Mouse (Mus musculus): ENCODE data around the gene Gramd1b.

Gramd1b gene

GRCm38 (mm10) chr9:40430969-40431368, 100.2 kb downstream of the Gramd1b start:
- DNase-seq (ENCODE audit: inconsistent age in 2 of 2, low spot score in 1 of 2): no peak

GRCm38 (mm10) chr9:40427663-40428062, 103.5 kb downstream of the Gramd1b start:
- DNase-seq (ENCODE audit: inconsistent age in 2 of 2, low spot score in 1 of 2): peak in 1 of 2 experiments; percentile 50

GRCm38 (mm10) chr9:40426282-40426964, 104.8 kb downstream of the Gramd1b start:
- DNase-seq (ENCODE audit: inconsistent age in 2 of 2, low spot score in 1 of 2): no peak

- peak; percentile 65 to 83 for DNase-seq (ENCODE audit: inconsistent age in 2 of 2, low spot score in 1 of 2)
Measured at GRCm38 (mm10) chr9:40424874-40425273, 106.3 kb downstream of the Gramd1b start.

GRCm38 (mm10) chr9:40423427-40423867, 107.7 kb downstream of the Gramd1b start:
- no peak for DNase-seq (ENCODE audit: inconsistent age in 2 of 2, low spot score in 1 of 2)

GRCm38 (mm10) chr9:40422368-40423057, 108.7 kb downstream of the Gramd1b start:
- DNase-seq (ENCODE audit: inconsistent age in 2 of 2, low spot score in 1 of 2): peak in 1 of 2 experiments; percentile 49

- DNase-seq (ENCODE audit: inconsistent age in 2 of 2, low spot score in 1 of 2): no peak
Measured at GRCm38 (mm10) chr9:40420652-40421335, 110.4 kb downstream of the Gramd1b start.

- DNase-seq (ENCODE audit: inconsistent age in 2 of 2, low spot score in 1 of 2): peak in 1 of 2 experiments; percentile 66
Measured at GRCm38 (mm10) chr9:40418803-40419202, 112.4 kb downstream of the Gramd1b start.

- peak in 1 of 2 experiments; percentile 65 for DNase-seq (ENCODE audit: inconsistent age in 2 of 2, low spot score in 1 of 2)
Measured at GRCm38 (mm10) chr9:40416150-40416549, 115.0 kb downstream of the Gramd1b start.

- DNase-seq (ENCODE audit: inconsistent age in 2 of 2, low spot score in 1 of 2): peak in 1 of 2 experiments; percentile 50
Measured at GRCm38 (mm10) chr9:40414904-40415766, 116.0 kb downstream of the Gramd1b start.

GRCm38 (mm10) chr9:40414498-40414903, 116.7 kb downstream of the Gramd1b start:
- peak in 1 of 2 experiments; percentile 77 for DNase-seq (ENCODE audit: inconsistent age in 2 of 2, low spot score in 1 of 2)

GRCm38 (mm10) chr9:40413601-40414000, 117.6 kb downstream of the Gramd1b start:
- no peak for DNase-seq (ENCODE audit: inconsistent age in 2 of 2, low spot score in 1 of 2)

GRCm38 (mm10) chr9:40412931-40413330, 118.3 kb downstream of the Gramd1b start:
- peak in 1 of 2 experiments; percentile 82 for DNase-seq (ENCODE audit: inconsistent age in 2 of 2, low spot score in 1 of 2)

GRCm38 (mm10) chr9:40412246-40412645, 118.9 kb downstream of the Gramd1b start:
- DNase-seq (ENCODE audit: inconsistent age in 2 of 2, low spot score in 1 of 2): no peak

- DNase-seq (ENCODE audit: inconsistent age in 2 of 2, low spot score in 1 of 2): no peak
Measured at GRCm38 (mm10) chr9:40410895-40411294, 120.3 kb downstream of the Gramd1b start.

GRCm38 (mm10) chr9:40409071-40409470, 122.1 kb downstream of the Gramd1b start:
- DNase-seq (ENCODE audit: inconsistent age in 2 of 2, low spot score in 1 of 2): no peak

- DNase-seq (ENCODE audit: inconsistent age in 2 of 2, low spot score in 1 of 2): no peak
Measured at GRCm38 (mm10) chr9:40408415-40408814, 122.8 kb downstream of the Gramd1b start.

GRCm38 (mm10) chr9:40407876-40408275, 123.3 kb downstream of the Gramd1b start:
- DNase-seq (ENCODE audit: inconsistent age in 2 of 2, low spot score in 1 of 2): peak in 1 of 2 experiments; percentile 61

- DNase-seq (ENCODE audit: inconsistent age in 2 of 2, low spot score in 1 of 2): peak; percentile 62 to 86
Measured at GRCm38 (mm10) chr9:40405804-40406203, 125.4 kb downstream of the Gramd1b start.

GRCm38 (mm10) chr9:40405263-40405662, 125.9 kb downstream of the Gramd1b start:
- DNase-seq (ENCODE audit: inconsistent age in 2 of 2, low spot score in 1 of 2): peak in 1 of 2 experiments; percentile 86

- DNase-seq (ENCODE audit: inconsistent age in 2 of 2, low spot score in 1 of 2): no peak
Measured at GRCm38 (mm10) chr9:40404637-40405036, 126.5 kb downstream of the Gramd1b start.

Measured in adrenal gland, adult (tissue).